Mouse (Mus musculus) embryonic facial prominence, embryonic 14.5 days (tissue): ENCODE measurements around the gene Mrpl50. TPM values are rescaled to one million over a fixed set of nuclear protein-coding genes. Genes with fewer than 3 reads are reported as not detected.

Source experiments
- ATAC-seq: fragments of 200-750 bp; cut with Nextera tagmentation; 2 replicates; pipeline ENCODE4 v1.8.0; 2017; ENCODE audit warnings: low read depth, moderate number of reproducible peaks, moderate TSS enrichment
- DNase-seq: peaks from one replicate; pipeline ENCODE4 v3.0.0-alpha.2; 2015; ENCODE audit warnings: low spot score
- H3K27ac ChIP-seq: fragments of 300-500 bp; sonication (generic); replicated peaks from 2 replicates; pipeline ENCODE4 v1.5.1; 2014; ENCODE audit warnings: low read depth, mild to moderate bottlenecking, low read length, moderate library complexity
- H3K27me3 ChIP-seq: fragments of 300-500 bp; sonication (generic); replicated peaks from 2 replicates; pipeline ENCODE4 v1.6.1; 2014; ENCODE audit warnings: low read length; ENCODE audit not compliant: control insufficient read depth, insufficient read depth
- H3K36me3 ChIP-seq: fragments of 300-500 bp; sonication (generic); 2 replicates; pipeline ENCODE4 v1.6.1; 2014; ENCODE audit warnings: low read length, mixed read lengths; ENCODE audit not compliant: control insufficient read depth, insufficient read depth
- H3K4me1 ChIP-seq: fragments of 300-500 bp; sonication (generic); 2 replicates; pipeline ENCODE4 v1.6.1; 2014; ENCODE audit warnings: antibody characterized with exemption, low read length; ENCODE audit not compliant: control insufficient read depth, insufficient read depth
- H3K4me2 ChIP-seq: fragments of 300-500 bp; sonication (generic); 2 replicates; pipeline ENCODE4 v1.6.1; 2014; ENCODE audit warnings: low read depth, mild to moderate bottlenecking, low read length, moderate library complexity, mixed read lengths
- H3K4me3 ChIP-seq: fragments of 300-500 bp; sonication (generic); 2 replicates; pipeline ENCODE4 v1.5.1; 2014; ENCODE audit warnings: low read depth, mild to moderate bottlenecking, low read length
- H3K9ac ChIP-seq: fragments of 300-500 bp; sonication (generic); 2 replicates; pipeline ENCODE4 v1.6.1; 2014; ENCODE audit warnings: low read depth, mild to moderate bottlenecking, low read length, moderate library complexity, mixed read lengths
- H3K9me3 ChIP-seq: fragments of 300-500 bp; sonication (generic); 2 replicates; pipeline ENCODE4 v1.6.1; 2016; ENCODE audit warnings: low read length; ENCODE audit not compliant: control insufficient read depth
- WGBS: fragments of 180-500 bp; shearing (Covaris S2); extraction: QIAGEN DNeasy Blood & Tissue Kit; methylation state at CpG from one replicate; pipeline ENCODE4 v1.1.7; 2014; 5-methylcytosine and 5-hydroxymethylcytosine counted together
- polyA plus RNA-seq: library from polyadenylated mRNA; unstranded; fragments of >200 nt; fragmentation: Nextera tagmentation; extraction: Ambion mirVana; gene quantifications from 2 replicates; pipeline ENCODE4 v1.2.1, GENCODE M21; 2014

Gene Mrpl50
- polyA plus RNA-seq, result 75.4 and 78.6 TPM in 2 replicates

- no peaks in the 10 kb centered on the region for H3K27me3 ChIP-seq
- 0% methylated on average over 41 of the region's 41 CpGs for WGBS
- peak within 1 kb of the TSS; percentile 60 for H3K4me3 ChIP-seq
- peak within 1 kb of the TSS; percentile 72 for H3K9ac ChIP-seq
- no peaks in the 10 kb centered on the region for H3K9me3 ChIP-seq
- H3K36me3 ChIP-seq, result peaks cover 25% of the 10 kb centered on the region; the same call in 1 of the 2 replicates
- peak within 1 kb of the TSS; percentile 73 for H3K4me2 ChIP-seq
- ATAC-seq, result peak; percentile 100
- H3K27ac ChIP-seq, result peak within 1 kb of the TSS; percentile 65
- peaks cover 12% of the 10 kb centered on the region for H3K4me1 ChIP-seq
- peak; percentile 99 for DNase-seq
Observed at GRCm38 (mm10) chr4:49520572-49521340, at the start of gene Mrpl50, which contains the start of gene Zfp189. Gene Mrpl50, minus strand, starts transcription at chr4:49521093. Gene Zfp189, plus strand, starts transcription at chr4:49521176.

GRCm38 (mm10) chr4:49567613-49568012, 46.7 kb upstream of the Mrpl50 start:
- no peaks in the 10 kb centered on the region for H3K9me3 ChIP-seq
- no peaks in the 10 kb centered on the region for H3K4me1 ChIP-seq
- no peaks in the 10 kb centered on the region for H3K27me3 ChIP-seq
- no peak overlapping the region for H3K4me2 ChIP-seq
- WGBS, result 12% methylated on average over 3 of the region's 3 CpGs
- no peaks in the 10 kb centered on the region for H3K36me3 ChIP-seq
- H3K4me3 ChIP-seq, result no peak overlapping the region
- peak; percentile 67 for ATAC-seq
- H3K9ac ChIP-seq, result no peak overlapping the region
- DNase-seq, result peak; percentile 89
- no peak overlapping the region for H3K27ac ChIP-seq

GRCm38 (mm10) chr4:49559915-49560772, 39.3 kb upstream of the Mrpl50 start:
- Histone ChIP-seq H3K36me3 (no peaks in the 10 kb centered on the region), H3K27me3 (no peaks in the 10 kb centered on the region), H3K9ac (no peak overlapping the region), H3K4me3 (no peak overlapping the region), H3K4me2 (no peak overlapping the region), H3K4me1 (no peaks in the 10 kb centered on the region), H3K27ac (no peak overlapping the region), H3K9me3 (no peaks in the 10 kb centered on the region)
- WGBS, result 72% methylated on average over 20 of the region's 20 CpGs
- peak; percentile 13 for DNase-seq
- no peak for ATAC-seq

- H3K36me3 ChIP-seq, result no peaks in the 10 kb centered on the region
- H3K4me3 ChIP-seq, result no peak overlapping the region
- H3K27me3 ChIP-seq, result no peaks in the 10 kb centered on the region
- H3K9ac ChIP-seq, result no peak overlapping the region
- no peak for DNase-seq
- WGBS, result 71% methylated on average over 2 of the region's 2 CpGs
- no peak for ATAC-seq
- no peak overlapping the region for H3K4me2 ChIP-seq
- H3K9me3 ChIP-seq, result no peaks in the 10 kb centered on the region
- no peak overlapping the region for H3K27ac ChIP-seq
- H3K4me1 ChIP-seq, result no peaks in the 10 kb centered on the region
Observed at GRCm38 (mm10) chr4:49558181-49558580, 37.3 kb upstream of the Mrpl50 start.

GRCm38 (mm10) chr4:49557375-49557774, 36.5 kb upstream of the Mrpl50 start:
- no peaks in the 10 kb centered on the region for H3K36me3 ChIP-seq
- no peaks in the 10 kb centered on the region for H3K27me3 ChIP-seq
- no peak overlapping the region for H3K4me3 ChIP-seq
- H3K9ac ChIP-seq, result no peak overlapping the region
- H3K27ac ChIP-seq, result no peak overlapping the region
- no peak for ATAC-seq
- no peaks in the 10 kb centered on the region for H3K9me3 ChIP-seq
- H3K4me2 ChIP-seq, result no peak overlapping the region
- WGBS, result 100% methylated on average over 4 of the region's 7 CpGs
- DNase-seq, result no peak
- H3K4me1 ChIP-seq, result no peaks in the 10 kb centered on the region

GRCm38 (mm10) chr4:49553380-49553779, 32.5 kb upstream of the Mrpl50 start:
- no peaks in the 10 kb centered on the region for H3K27me3 ChIP-seq
- DNase-seq, result no peak
- no peak overlapping the region for H3K4me2 ChIP-seq
- H3K4me3 ChIP-seq, result no peak overlapping the region
- ATAC-seq, result no peak
- H3K27ac ChIP-seq, result no peak overlapping the region
- no peaks in the 10 kb centered on the region for H3K36me3 ChIP-seq
- no peak overlapping the region for H3K9ac ChIP-seq
- no peaks in the 10 kb centered on the region for H3K9me3 ChIP-seq
- no peaks in the 10 kb centered on the region for H3K4me1 ChIP-seq
- WGBS, result 87% methylated on average over 5 of the region's 5 CpGs

GRCm38 (mm10) chr4:49549383-49549782, 28.5 kb upstream of the Mrpl50 start, which contains the start of gene Aldob:
Gene Aldob, minus strand, starts transcription at chr4:49549546.
- Histone ChIP-seq H3K9me3 (no peaks in the 10 kb centered on the region), H3K4me3 (no peak within 1 kb of the TSS), H3K4me2 (no peak within 1 kb of the TSS), H3K9ac (no peak within 1 kb of the TSS), H3K4me1 (no peaks in the 10 kb centered on the region), H3K27ac (no peak within 1 kb of the TSS), H3K27me3 (no peaks in the 10 kb centered on the region), H3K36me3 (no peaks in the 10 kb centered on the region)
- DNase-seq (no peak), ATAC-seq (no peak)
- WGBS, result 59% methylated on average over 3 of the region's 3 CpGs

- DNase-seq, result no peak
- H3K36me3 ChIP-seq, result no peaks in the 10 kb centered on the region
- H3K27me3 ChIP-seq, result no peaks in the 10 kb centered on the region
- ATAC-seq, result no peak
- H3K27ac ChIP-seq, result no peak overlapping the region
- H3K4me3 ChIP-seq, result no peak overlapping the region
- H3K4me1 ChIP-seq, result no peaks in the 10 kb centered on the region
- WGBS, result 83% methylated on average over 7 of the region's 7 CpGs
- H3K9me3 ChIP-seq, result no peaks in the 10 kb centered on the region
- no peak overlapping the region for H3K4me2 ChIP-seq
- H3K9ac ChIP-seq, result no peak overlapping the region
Observed at GRCm38 (mm10) chr4:49547544-49548219, 26.8 kb upstream of the Mrpl50 start.
